Mouse (Mus musculus) cerebellum, postnatal 14 days (tissue): ENCODE data around the gene Cldn9.
A peak's percentile ranks its signal among the peaks of the same experiment; 100 is the strongest.

Experiments used
- DNase-seq, 2 experiments: peaks; one replicate each; pipeline ENCODE4 v3.0.0; 2021; ENCODE audit warnings: mixed read lengths in 2 of 2

The Cldn9 gene

DNA sequence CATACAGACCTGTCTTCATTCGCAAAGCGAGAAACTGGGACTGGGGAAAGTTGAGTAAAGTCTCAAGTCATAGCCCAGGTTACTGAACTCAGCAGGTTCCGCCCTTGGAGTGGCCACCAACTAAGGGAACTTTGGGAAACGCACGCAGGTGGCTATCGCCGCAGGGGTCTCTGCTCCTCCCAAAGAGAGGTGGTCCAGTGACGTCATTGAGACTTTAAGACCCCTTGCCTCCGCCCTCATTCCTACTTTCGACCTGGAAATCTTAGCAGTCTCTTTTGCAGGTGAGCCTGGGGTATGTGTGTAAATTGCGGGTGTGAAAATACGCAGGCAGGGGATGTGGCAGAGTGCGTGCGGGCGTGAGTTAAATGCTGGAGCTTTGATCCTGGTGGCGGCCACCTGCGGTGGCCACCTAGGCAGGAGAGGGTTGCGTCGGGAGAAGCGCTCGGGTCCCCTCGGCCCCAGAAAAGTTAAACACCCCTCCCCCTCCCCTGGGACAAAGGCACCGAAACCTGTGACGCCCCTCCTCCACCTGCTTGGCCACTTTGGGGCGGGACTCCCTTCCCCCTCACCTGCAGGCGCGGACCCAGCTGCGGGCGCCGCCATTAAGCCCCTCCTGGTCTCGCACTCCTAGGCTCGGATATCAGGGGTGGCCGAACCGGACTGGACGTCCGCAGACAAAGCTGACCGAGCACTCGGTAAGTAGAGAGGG lies 4.5 kb downstream of the Cldn9 start, which contains the start of gene Cldn6:
Cldn6 (plus strand) TSS at position 123 of the 709 bp plus-strand sequence.
- peak in 1 of 2 experiments; percentile 14 for DNase-seq

DNA sequence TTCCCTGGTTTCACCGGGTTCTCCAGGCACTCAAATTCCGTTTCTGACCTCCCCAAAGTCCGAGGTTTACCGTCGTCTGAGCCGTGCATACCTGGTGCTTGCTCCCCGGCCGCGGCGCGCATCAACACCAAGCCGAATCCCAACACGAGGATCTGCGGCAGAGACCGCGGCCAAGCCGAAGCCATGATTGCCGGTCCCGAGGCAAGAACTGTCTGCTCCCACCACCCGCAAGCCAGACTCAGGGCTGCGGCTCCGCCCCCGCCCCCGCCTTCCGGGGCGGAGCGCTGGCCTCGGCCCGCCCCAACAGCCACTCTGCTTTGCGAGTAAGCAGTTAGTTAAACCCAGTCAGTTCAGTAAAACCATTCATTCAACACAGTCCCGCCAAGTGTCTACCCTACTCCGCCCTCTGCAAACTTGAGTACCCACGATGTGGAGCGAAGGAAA lies 6.6 kb downstream of the Cldn9 start, which contains the start of gene Tnfrsf12a:
Tnfrsf12a (minus strand) TSS at position 233 of the 444 bp plus-strand sequence.
- DNase-seq: peak; percentile 81 to 88

GRCm38 (mm10) chr17:23676473-23677031 lies 7.3 kb downstream of the Cldn9 start:
- DNase-seq: peak; percentile 63 to 68

DNA sequence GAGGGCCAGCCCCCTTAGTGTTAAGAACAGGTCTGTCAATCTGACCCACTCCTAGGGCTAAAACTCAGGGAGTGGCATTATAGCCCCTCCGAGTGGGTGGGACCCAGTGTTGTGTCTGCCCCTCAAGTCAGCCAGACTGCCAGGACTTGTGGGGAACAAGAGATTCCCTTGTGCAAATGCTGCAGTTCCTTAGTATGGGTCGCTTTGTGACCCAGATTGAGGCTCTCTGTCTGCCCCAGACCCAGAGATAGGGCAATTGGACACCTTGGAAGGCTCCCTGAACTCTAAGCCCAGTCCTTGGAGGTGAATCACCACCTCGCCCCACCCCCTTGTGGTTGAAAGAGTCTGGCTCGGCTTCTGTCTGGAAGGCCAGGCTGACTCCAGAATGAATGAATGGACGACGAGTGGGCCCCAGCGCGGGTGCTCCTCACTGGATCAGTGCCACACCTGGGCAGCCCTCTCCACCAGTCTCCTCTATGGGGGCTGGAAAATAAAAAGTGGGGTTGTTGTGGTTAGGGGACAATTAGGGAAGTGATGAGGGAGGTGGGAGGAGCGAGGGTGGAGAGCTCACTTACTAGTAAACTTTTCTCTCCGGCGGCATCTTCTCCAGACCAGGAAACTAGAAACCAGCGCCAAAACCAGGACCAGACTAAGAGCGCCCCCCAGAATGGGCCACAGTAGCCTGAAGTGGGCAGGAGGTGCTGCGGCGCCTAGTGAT lies 8.1 kb downstream of the Cldn9 start:
- peak; percentile 58 to 69 for DNase-seq

- DNase-seq: peak; percentile 57 to 63
These were observed 8.7 kb downstream of the Cldn9 start for GRCm38 (mm10) chr17:23675127-23675526.

- DNase-seq: peak; percentile 74 to 77
These were observed 9.4 kb downstream of the Cldn9 start for GRCm38 (mm10) chr17:23674271-23674952.

DNA sequence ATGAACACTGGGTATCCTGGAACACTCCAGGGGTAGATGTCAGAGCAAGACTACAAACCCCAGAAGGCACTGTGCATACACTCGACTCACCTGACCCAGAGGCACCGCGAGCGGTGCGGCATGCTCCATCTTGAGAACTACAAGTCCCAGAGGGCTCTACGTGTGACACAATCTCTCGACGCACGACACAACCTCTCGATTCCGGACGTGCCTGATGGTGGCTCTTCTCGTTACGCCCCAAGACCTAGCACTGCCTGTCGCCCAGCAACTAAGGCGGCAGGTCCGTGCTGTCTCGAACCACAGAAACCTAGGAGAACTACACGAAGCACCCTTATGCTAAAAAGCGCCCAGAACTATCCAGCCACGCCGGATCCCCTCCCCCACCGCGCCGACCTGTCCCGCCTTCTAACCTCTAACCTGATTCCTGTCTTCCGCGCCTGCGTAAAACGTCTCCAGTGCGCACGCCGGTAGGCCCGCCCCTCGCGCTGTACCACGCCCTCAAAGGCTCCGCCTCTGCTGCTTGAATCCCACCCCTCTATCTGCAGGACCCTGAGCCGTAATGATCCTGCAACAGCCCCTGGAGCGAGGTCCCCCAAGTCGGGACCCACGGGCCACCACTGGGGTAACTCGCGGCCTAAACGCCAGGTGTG lies 10.3 kb downstream of the Cldn9 start, which contains the start of the genes Hcfc1r1 and Thoc6:
Hcfc1r1 (plus strand) TSS at position 173 of the 650 bp plus-strand sequence.
Thoc6 (minus strand) TSS at position 459 of the 650 bp plus-strand sequence.
- DNase-seq: peak; percentile 96

- DNase-seq: no peak
These were observed 11.1 kb downstream of the Cldn9 start for GRCm38 (mm10) chr17:23672761-23673160.

- DNase-seq: no peak
These were observed 12.3 kb downstream of the Cldn9 start for GRCm38 (mm10) chr17:23671519-23671918.

- no peak for DNase-seq
These were observed 13.2 kb downstream of the Cldn9 start for GRCm38 (mm10) chr17:23670516-23671074.

DNA sequence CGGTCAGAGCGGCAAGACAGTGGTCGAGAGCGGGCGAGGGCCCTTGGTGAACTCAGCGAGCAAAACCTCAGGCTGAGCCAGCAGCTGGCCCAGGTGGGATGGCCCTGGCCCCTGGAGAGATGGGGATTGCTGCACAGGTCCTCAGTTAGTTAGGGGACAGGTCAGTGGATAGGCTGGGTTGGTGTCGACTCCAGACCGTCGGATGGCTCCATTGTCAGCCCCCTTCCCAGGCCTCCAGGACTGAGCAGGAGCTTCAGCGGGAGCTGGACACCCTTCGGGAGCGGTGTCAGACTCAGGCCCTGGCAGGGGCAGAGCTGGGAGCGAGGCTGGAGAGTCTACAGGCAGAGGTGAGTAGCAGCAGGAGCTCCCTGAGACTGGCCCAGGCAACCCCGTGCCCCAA lies 18.3 kb downstream of the Cldn9 start:
- DNase-seq: no peak

DNA sequence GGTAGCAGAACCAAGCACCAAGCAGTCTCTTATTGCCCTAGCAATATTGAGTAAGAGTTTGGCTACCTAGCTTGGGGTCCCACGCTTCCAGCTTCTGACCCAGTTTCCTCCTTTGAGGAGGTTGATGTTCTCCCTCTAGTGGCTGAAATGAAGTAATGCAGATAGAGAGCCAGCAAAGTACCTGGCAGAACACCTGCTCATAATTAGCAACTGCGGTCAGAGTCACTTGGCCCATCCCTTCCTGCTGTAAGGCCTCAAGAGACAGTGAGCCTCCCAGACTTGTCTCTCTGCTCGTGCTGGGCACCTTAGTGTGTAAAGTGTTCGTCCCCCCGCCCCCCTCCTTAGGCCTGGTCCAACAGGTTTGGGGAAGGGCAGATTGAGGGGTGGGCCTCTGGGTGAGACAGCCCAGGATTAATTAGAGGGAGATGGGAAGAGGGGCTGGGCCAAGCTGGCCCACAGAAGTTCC lies 19.2 kb downstream of the Cldn9 start:
- DNase-seq: peak in 1 of 2 experiments; percentile 56

DNA sequence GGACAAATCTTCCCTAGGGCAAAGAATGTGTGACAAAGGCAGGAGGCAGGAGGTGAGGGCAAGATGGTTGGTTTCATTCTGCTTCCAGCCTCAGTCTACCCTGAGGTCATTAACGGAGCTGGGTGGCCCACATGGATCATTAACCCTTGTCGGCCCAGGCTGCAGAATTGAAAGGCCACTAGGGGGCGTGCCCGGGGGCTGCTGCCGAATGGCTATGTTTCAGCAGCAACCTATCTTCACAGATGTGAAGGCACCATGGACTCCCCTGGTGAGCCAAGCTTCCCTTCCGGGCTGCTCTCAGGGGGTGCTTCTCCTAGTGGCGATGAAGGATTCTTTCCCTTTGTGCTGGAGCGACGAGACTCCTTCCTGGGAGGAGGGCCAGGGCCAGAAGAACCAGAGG lies 22.3 kb downstream of the Cldn9 start:
- peak in 1 of 2 experiments; percentile 44 for DNase-seq

DNA sequence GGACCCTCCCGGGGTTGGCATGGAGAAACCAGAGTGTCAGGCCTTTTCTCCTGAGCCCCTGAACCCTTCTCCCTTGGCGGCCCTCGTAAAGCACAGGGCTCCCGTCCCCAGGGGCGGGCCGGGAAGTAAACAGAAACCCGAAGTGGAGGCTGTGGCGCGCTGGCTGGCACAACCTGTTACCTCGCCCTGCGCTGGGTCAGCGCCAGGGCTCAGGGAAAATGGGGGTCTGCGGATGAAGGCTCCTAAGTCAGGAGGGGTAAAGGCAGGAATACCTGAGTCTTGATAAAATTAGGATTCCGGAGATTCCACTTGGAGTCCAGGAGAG lies 23.0 kb downstream of the Cldn9 start:
- DNase-seq: no peak

DNA sequence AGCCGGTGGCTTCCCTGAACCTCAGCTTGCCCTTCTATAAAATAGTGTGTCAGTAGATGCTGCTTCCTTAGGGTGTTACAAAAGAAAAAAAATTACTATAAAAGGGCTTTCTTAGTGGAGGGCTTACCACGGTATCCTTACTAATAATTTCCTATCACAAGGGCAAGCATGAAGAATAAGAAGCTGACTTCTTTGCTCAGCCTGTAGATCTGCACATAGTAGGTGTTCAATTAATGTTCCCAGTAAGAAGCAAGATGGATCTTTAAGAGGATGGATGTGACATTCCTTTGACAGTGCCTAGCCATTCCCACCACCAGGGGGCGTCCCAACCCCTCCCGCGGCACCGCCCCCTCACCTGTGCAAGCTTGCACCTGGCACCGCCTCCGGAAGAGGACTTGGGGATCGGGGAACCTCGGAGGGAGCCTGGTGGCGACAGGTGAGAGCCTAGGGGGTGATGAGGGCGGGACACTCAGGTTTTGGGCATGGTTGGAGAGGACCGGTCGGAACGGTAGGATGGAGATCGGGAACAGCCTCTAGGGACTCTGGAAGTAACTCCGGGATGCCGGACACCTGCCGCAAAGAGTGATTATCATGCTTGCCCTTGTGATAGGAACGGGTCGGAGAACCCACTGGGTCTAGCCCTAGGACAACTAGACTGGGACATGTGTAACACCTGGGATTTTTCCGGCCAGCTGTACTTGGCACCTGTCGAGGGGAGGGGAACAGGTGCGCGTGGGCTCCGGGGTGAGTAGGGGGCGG lies 23.5 kb downstream of the Cldn9 start, which contains the start of gene Bicdl2:
Bicdl2 (plus strand) TSS at position 390 of the 759 bp plus-strand sequence.
- peak; percentile 58 to 79 for DNase-seq

- no peak for DNase-seq
These were observed 25.4 kb downstream of the Cldn9 start for GRCm38 (mm10) chr17:23658450-23658849.

- DNase-seq: no peak
These were observed 29.4 kb downstream of the Cldn9 start for GRCm38 (mm10) chr17:23654410-23654809.

DNA sequence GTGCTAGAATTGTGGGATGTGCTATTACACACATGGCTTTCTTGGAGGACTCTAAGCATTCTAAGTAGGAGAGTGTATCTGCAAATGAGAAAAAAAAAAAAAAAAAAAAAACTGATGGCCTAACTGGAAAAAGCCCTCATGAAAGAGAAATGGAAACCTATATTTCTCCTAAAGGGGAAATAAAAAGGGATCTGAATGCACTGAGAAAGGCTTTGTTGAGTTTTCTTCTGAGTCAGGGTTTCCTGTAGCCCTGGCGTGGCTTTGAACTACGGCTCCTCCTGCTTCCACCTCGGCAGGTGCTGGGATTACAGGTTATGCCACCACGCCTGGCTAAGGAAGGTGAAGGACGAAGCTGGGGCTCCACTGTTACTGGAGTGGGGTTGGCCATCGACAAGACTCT lies 29.8 kb downstream of the Cldn9 start:
- DNase-seq: no peak

DNA sequence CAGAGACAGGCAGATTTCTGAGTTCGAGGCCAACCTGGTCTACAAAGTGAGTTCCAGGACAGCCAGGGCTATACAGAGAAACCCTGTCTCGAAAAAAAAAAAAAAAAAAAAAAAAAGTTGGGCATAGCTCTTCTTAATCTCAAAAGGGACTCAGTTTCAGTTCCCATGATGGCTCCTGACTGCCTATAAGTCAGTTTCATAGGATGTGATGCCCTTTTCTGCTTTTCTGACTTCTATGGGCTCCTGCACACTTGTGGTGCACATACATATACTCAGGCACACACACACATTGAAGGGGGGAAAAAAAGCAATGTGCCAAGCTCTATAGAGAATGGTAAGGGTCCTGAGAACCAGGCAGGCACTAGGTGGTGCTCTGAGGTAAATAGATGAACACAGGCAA lies 30.5 kb downstream of the Cldn9 start:
- no peak for DNase-seq

GRCm38 (mm10) chr17:23651363-23651762 lies 32.5 kb downstream of the Cldn9 start:
- DNase-seq: no peak

DNA sequence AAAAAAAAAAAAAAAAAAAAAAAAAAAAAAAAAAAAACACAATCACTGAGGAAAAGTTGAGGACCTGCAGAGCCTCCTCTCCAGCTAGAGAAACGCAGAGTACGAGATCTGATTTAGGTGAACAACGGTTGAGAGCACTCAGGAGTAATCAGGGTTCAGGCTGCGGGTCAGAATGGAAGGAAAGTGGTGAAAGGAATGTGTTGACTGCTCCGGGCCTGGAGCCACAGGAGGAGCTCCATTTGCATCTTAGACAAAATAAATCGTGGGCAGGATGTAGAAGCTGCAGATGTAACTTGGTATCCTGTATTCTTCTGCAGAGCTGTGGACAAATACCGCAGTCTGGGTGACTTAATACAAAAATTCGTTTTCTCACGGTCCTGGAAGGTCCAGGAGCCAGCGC lies 37.9 kb downstream of the Cldn9 start:
- DNase-seq: no peak
